ENCODE assay signal across 21 mouse cellular contexts in genomic region chr7:133872701-133873100, GRCm38 (mm10).
A peak's percentile ranks its signal among the peaks of the same experiment; 100 is the strongest.
DNase-seq lines count a peak whose midpoint lies in the region; ATAC-seq lines count a peak whose summit lies in the region.
"Had no signal": no experiment of that assay in that cellular context is flagged by ENCODE, and none has a peak within 500 bp of the region (broad histone marks: within the 10 kb centered on the region; RNA-seq: fewer than 3 reads in every experiment).

No protein-coding gene starts in this region.

- no peaks in the 10 kb centered on the region for H3K9me3 ChIP-seq in heart, embryonic 10.5 days
- H3K9me3 ChIP-seq in heart, embryonic 12.5 days (replicated peaks) = no peaks in the 10 kb centered on the region
- H3K9me3 ChIP-seq in midbrain, embryonic 11.5 days (ENCODE audit: control insufficient read depth, low read length) = no peaks in the 10 kb centered on the region
- no peaks in the 10 kb centered on the region for H3K9me3 ChIP-seq in midbrain, embryonic 13.5 days

- peak; percentile 81 for DNase-seq in heart, adult 11 months
- no peak for DNase-seq in heart, postnatal 14 days
- DNase-seq in heart, embryonic 10.5 days (ENCODE audit: low spot score) = peak; percentile 27
- peak; percentile 62 for DNase-seq in midbrain, embryonic 11.5 days (ENCODE audit: low spot score, missing footprints)
- peak; percentile 38 for DNase-seq in testis, postnatal 10 days (ENCODE audit: low spot score)
- DNase-seq in testis, postnatal 14 days (ENCODE audit: low spot score) = no peak
- DNase-seq: adrenal gland, adult 2 months; adrenal gland, adult 8-10 months; adrenal gland, postnatal 10 days; adrenal gland, postnatal 14 days; adrenal gland, postnatal 25 days; adrenal gland, postnatal 36 days; B cell, adult 2 months; cerebellum, adult 11 months; cerebellum, adult 11-12 months had no signal

- H3K4me3 ChIP-seq in heart, embryonic 10.5 days = no peak overlapping the region
- no peak overlapping the region for H3K4me3 ChIP-seq in heart, embryonic 12.5 days
- no peak overlapping the region for H3K4me3 ChIP-seq in midbrain, embryonic 11.5 days (ENCODE audit: low read depth, low read length)
- H3K4me3 ChIP-seq in midbrain, embryonic 13.5 days (replicated peaks) = no peak overlapping the region

- no peak for ATAC-seq in heart, embryonic 12.5 days (ENCODE audit: insufficient number of reproducible peaks, low FRiP score)
- no peak for ATAC-seq in midbrain, embryonic 11.5 days (ENCODE audit: low FRiP score)
- no peak for ATAC-seq in midbrain, embryonic 13.5 days
- ATAC-seq: activated CD4-positive, CD25-positive, alpha-beta regulatory T cell, adult 4 months; CD4-positive, CD25-positive, alpha-beta regulatory T cell, adult 4 months; Patski had no signal

- no peak overlapping the region for H3K9ac ChIP-seq in heart, embryonic 12.5 days
- no peak overlapping the region for H3K9ac ChIP-seq in midbrain, embryonic 11.5 days (ENCODE audit: low read length)
- no peak overlapping the region for H3K9ac ChIP-seq in midbrain, embryonic 13.5 days (replicated peaks)

- intact Hi-C loops in heart, postnatal 14 days (cut with DNase I) = no loop called here

- H3K27me3 ChIP-seq in heart, embryonic 10.5 days (ENCODE audit: insufficient read depth, poor library complexity, severe bottlenecking) = peaks cover 5% of the 10 kb centered on the region; the same call in 1 of the 2 replicates
- H3K27me3 ChIP-seq in heart, embryonic 12.5 days (replicated peaks) = peaks cover 3% of the 10 kb centered on the region; the same call in 1 of the 2 replicates
- no peaks in the 10 kb centered on the region for H3K27me3 ChIP-seq in midbrain, embryonic 11.5 days (ENCODE audit: control insufficient read depth, insufficient read depth, low read length)
- H3K27me3 ChIP-seq in midbrain, embryonic 13.5 days = no peaks in the 10 kb centered on the region
- H3K27me3 ChIP-seq: Patski had no signal

- peaks cover 4% of the 10 kb centered on the region; the same call in 1 of the 2 replicates for H3K4me1 ChIP-seq in heart, embryonic 10.5 days
- H3K4me1 ChIP-seq in heart, embryonic 12.5 days (replicated peaks) = 0 out of 2 replicates have a peak, but pooled peaks cover 3% of the 10 kb centered on the region
- no peaks in the 10 kb centered on the region for H3K4me1 ChIP-seq in midbrain, embryonic 11.5 days (ENCODE audit: control insufficient read depth, insufficient read depth, low read length)
- H3K4me1 ChIP-seq in midbrain, embryonic 13.5 days (replicated peaks) = no peaks in the 10 kb centered on the region

- no peak overlapping the region for H3K4me2 ChIP-seq in heart, embryonic 12.5 days
- no peak overlapping the region for H3K4me2 ChIP-seq in midbrain, embryonic 11.5 days
- H3K4me2 ChIP-seq in midbrain, embryonic 13.5 days (replicated peaks) = no peak overlapping the region

- no peak overlapping the region for H3K27ac ChIP-seq in heart, embryonic 10.5 days
- no peak overlapping the region for H3K27ac ChIP-seq in heart, embryonic 12.5 days (ENCODE audit: poor library complexity, severe bottlenecking)
- H3K27ac ChIP-seq in midbrain, embryonic 11.5 days (ENCODE audit: low read depth, low read length) = no peak overlapping the region
- no peak overlapping the region for H3K27ac ChIP-seq in midbrain, embryonic 13.5 days

- 79% methylated on average over 5 of the region's 5 CpGs for WGBS in heart, embryonic 10.5 days
- 81% methylated on average over 5 of the region's 5 CpGs for WGBS in heart, embryonic 12.5 days
- WGBS in midbrain, embryonic 11.5 days = 91% methylated on average over 5 of the region's 5 CpGs
- WGBS in midbrain, embryonic 13.5 days = 84% methylated on average over 5 of the region's 5 CpGs

- no peaks in the 10 kb centered on the region for H3K36me3 ChIP-seq in heart, embryonic 10.5 days
- H3K36me3 ChIP-seq in heart, embryonic 12.5 days = no peaks in the 10 kb centered on the region
- no peaks in the 10 kb centered on the region for H3K36me3 ChIP-seq in midbrain, embryonic 11.5 days (ENCODE audit: control insufficient read depth, insufficient read depth, low read length)
- H3K36me3 ChIP-seq in midbrain, embryonic 13.5 days = no peaks in the 10 kb centered on the region
- H3K36me3 ChIP-seq: G1E had no signal

Comparison
In these comparisons a context has a peak if more than half of its experiments do, and no peak if none do; other contexts are left out.
1. DNase-seq: peak in heart, adult 11 months (single experiment), heart, embryonic 10.5 days (single experiment), midbrain, embryonic 11.5 days (single experiment) and testis, postnatal 10 days (single experiment); none in heart, postnatal 14 days (0 of 2) and testis, postnatal 14 days (single experiment).